Mouse (Mus musculus) kidney, adult 2 months (tissue): ENCODE measurements around the gene Psmb5. TPM values are rescaled to one million over a fixed set of nuclear protein-coding genes. Genes with fewer than 3 reads are reported as not detected.
"Not testable (repeated sequence)": the region's sequence is repeated elsewhere in the genome, so short reads cannot be mapped to it uniquely, and the experiment has no call there.

Experiments
- DNase-seq: peaks from one replicate; pipeline ENCODE4 v3.0.0; 2021
- H3K27ac ChIP-seq: fragments of 200-500 bp; 2 replicates; pipeline ENCODE4 v1.5.1; 2012; ENCODE audit warnings: low read depth, low read length, control low read depth, inconsistent platforms; ENCODE audit not compliant: insufficient read depth
- H3K27me3 ChIP-seq: fragments of 200-500 bp; replicated peaks from 2 replicates; pipeline ENCODE4 v1.6.1; 2012; ENCODE audit warnings: mild to moderate bottlenecking, moderate library complexity, low read length, inconsistent platforms; ENCODE audit not compliant: control insufficient read depth, insufficient read depth
- H3K36me3 ChIP-seq: fragments of 200-500 bp; 2 replicates; pipeline ENCODE4 v1.6.1; 2012; ENCODE audit warnings: mild to moderate bottlenecking, moderate library complexity, low read length, inconsistent platforms; ENCODE audit not compliant: control insufficient read depth, insufficient read depth
- H3K4me1 ChIP-seq: fragments of 200-500 bp; 2 replicates; pipeline ENCODE4 v1.6.1; 2011; ENCODE audit warnings: low read length; ENCODE audit not compliant: control insufficient read depth, insufficient read depth
- H3K4me3 ChIP-seq: fragments of 200-500 bp; 2 replicates; pipeline ENCODE4 v1.5.1; 2011; ENCODE audit warnings: mild to moderate bottlenecking, low read depth, low read length, control low read depth; ENCODE audit not compliant: insufficient read depth
- CTCF ChIP-seq: fragments of 200-500 bp; conservative IDR thresholded peaks from 2 replicates; pipeline ENCODE4 v1.5.1; 2011; ENCODE audit warnings: low read depth, mild to moderate bottlenecking, control low read depth, low read length, moderate library complexity, mixed read lengths; ENCODE audit not compliant: insufficient read depth, insufficient read length
- POLR2A ChIP-seq: fragments of 200-500 bp; IDR thresholded peaks from one replicate; pipeline ENCODE4 v1.6.1; 2011; ENCODE audit warnings: low read depth, low read length, control low read depth
- WGBS: fragments of 180-500 bp; shearing (Covaris S2); methylation state at CpG from one replicate; pipeline ENCODE4 v1.1.7; 2018; 5-methylcytosine and 5-hydroxymethylcytosine counted together
- polyA plus RNA-seq: library from polyadenylated mRNA; depleted of rRNA; stranded (reverse); fragments of >200 nt; gene quantifications from 2 replicates; pipeline ENCODE4 v1.2.3, GENCODE M21; 2012

The Psmb5 gene
- polyA plus RNA-seq, 1 experiment = 276 TPM

DNA sequence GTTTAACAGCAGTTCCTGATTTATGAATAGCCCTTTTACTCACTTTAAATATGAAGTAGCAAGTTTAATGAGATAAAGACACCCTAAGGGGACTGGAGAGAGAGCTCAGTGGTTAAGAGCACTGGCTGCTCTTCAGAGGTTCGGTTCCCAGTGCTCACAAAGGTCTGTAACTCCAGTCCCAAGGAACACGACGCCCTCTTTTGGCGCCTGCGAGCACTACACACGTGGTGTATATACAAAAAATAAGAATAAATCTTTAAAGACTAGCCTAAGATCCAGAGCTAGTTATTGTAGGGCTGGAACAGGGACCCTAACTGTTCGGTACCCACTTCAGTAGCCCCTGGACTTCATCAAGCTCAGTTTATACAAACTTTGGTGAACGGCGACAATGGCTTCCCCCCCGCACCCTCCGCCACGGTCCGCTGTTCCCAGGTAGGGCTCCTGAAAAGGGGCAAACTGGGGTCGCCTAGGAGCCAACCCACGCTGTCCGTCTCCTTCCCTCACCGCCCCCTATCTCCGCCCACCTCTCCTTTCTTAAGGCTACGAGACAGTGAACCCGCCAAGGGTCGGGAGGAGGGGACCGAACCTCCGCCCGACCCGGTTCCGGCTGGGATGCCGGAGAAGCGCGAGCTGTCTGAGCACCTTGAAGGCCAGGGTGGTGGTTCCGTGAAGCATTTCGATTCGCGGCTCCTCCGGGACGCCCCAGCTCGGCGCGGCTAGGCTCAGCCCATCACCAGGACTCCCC, 498 bp downstream of the Psmb5 start:
- DNase-seq = no peak
- TF ChIP-seq POLR2A (no peak), CTCF (no peak)
- Histone ChIP-seq H3K4me3 (peak overlapping the region; percentile 98), H3K36me3 (peaks cover 1% of the 10 kb centered on the region; the same call in 1 of the 2 replicates), H3K27me3 (no peaks in the 10 kb centered on the region), H3K4me1 (no peaks in the 10 kb centered on the region), H3K27ac (peak overlapping the region; percentile 58)
- 1% methylated on average over 38 of the region's 38 CpGs for WGBS

DNA sequence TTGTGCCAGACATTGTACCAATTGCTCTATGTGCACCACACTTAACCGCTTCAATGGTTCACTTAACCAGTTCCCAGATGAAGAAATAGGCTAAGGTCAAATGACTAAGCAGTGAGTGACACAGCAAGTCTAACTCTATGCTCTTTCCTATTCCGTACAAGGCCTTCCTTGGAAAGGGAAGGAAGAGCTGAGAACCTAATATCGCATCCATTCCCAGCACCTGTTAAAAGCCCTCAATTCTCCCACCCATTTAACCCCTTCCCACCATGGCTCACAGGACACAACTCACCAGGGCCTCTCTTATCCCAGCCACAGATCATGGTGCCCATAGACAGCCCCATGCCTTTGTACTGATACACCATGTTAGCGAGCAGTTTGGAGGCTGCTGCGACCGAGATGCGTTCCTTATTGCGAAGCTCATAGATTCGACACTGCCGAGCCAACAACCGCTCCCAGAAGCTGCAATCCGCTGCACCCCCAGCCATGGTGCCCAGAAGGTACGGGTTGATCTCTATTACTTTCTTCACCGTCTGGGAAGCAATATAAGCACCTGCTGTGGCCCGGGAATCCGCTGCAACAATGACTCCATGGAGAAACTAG, 1.5 kb downstream of the Psmb5 start:
- H3K36me3 ChIP-seq = peaks cover 1% of the 10 kb centered on the region; the same call in 1 of the 2 replicates

DNA sequence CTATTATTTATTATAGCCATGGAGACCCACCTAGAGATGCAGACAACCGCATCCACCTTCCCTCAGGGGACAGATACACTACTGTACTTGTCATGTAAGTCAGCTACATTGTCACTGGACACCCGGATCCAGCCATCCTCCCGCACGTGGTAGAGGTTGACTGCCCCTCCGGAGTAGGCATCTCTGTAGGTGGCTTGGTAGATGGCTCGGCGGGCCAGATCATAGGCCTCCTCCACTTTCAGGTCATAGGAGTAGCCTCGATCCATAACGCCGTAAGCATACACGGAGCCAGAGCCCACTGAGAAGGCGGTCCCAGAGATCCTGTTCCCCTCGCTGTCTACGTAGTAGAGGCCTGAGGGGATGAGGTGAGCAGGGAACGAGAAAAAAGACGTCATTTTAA, 3.7 kb downstream of the Psmb5 start:
- WGBS = 84% methylated on average over 16 of the region's 16 CpGs
- H3K27ac ChIP-seq, H3K4me1 ChIP-seq, H3K36me3 ChIP-seq, DNase-seq, H3K4me3 ChIP-seq, H3K27me3 ChIP-seq: not testable (repeated sequence)

More for the DNA sequence above, 1.5 kb downstream of the Psmb5 start:
- Histone ChIP-seq H3K4me1 (no peaks in the 10 kb centered on the region), H3K27ac (no peak overlapping the region), H3K27me3 (no peaks in the 10 kb centered on the region), H3K4me3 (no peak overlapping the region)
- no peak for DNase-seq
- TF ChIP-seq CTCF = no peak
- no peak for TF ChIP-seq POLR2A
- 87% methylated on average over 16 of the region's 16 CpGs for WGBS

DNA sequence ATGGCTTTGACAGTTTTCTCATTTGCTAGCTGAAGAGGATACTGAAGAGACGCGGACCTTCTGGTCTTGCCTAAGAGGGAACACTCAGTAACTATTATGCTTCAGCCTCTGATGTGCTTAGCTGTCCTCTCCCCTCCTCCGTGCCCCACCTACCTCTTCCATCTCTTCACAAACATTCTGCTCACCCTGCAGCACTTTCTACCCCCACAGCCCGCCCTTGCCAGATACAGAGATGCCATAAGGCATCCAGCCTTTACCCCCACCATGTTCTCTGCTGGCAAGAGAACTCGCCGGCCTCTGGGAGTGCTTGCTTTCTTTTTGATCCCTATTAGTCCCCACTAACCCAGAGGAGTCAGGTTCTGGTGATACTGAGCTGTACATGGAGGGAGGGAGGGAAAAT, 7.2 kb downstream of the Psmb5 start:
- no peaks in the 10 kb centered on the region; the same call in 1 of the 2 replicates for H3K4me1 ChIP-seq
- H3K36me3 ChIP-seq = peaks cover 1% of the 10 kb centered on the region; the same call in 1 of the 2 replicates
- no peak for DNase-seq
- WGBS = 85% methylated on average over 6 of the region's 6 CpGs
- TF ChIP-seq POLR2A (no peak), CTCF (no peak)
- H3K27me3 ChIP-seq = no peaks in the 10 kb centered on the region
- H3K27ac ChIP-seq = no peak overlapping the region
- H3K4me3 ChIP-seq = no peak overlapping the region

DNA sequence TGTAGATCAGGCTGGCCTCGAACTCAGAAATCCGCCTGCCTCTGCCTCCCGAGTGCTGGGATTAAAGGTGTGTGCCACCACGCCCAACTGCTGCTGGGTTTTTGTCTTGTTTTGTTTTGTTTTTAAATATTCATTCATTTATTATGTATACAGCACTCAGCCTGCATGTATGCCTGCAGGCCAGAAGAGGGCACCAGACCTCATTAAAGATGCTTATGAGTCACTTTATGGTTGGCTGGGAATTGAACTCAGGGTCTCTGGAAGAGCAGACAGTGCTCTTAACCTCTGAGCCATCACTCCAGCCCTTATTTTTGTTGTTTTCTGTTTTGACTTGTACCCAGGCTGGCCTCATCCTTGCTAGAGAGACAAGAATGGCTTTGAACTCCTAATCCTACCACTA, 7.9 kb downstream of the Psmb5 start:
- Histone ChIP-seq H3K27me3 (no peaks in the 10 kb centered on the region), H3K4me3 (no peak overlapping the region), H3K27ac (no peak overlapping the region), H3K36me3 (peaks cover 1% of the 10 kb centered on the region; the same call in 1 of the 2 replicates), H3K4me1 (no peaks in the 10 kb centered on the region; the same call in 1 of the 2 replicates)
- WGBS = 71% methylated on average over 4 of the region's 4 CpGs
- peak; percentile 66 for TF ChIP-seq CTCF
- no peak for TF ChIP-seq POLR2A
- peak; percentile 34 for DNase-seq

DNA sequence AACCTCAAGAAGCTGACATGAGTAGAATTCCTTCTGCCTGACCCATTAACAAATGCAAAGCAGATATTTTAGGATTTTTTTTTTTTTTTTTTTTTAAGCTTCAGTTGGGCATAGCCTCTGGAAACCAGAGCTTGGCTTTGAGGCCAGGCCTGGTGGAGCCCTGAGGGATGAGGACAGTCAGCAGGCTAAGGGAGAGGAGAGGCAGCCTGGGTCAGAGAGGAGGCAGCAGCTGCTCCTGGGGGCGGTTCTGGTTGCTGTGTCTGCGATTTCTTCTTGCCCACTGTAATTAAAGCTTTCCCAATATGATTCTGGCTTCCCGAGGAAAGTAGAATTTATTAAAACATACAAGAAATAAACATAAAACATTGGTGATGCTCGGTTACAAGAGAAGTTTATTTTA, 8.6 kb downstream of the Psmb5 start:
- Histone ChIP-seq H3K27me3 (no peaks in the 10 kb centered on the region), H3K27ac (no peak overlapping the region), H3K4me3 (no peak overlapping the region), H3K4me1 (no peaks in the 10 kb centered on the region; the same call in 1 of the 2 replicates), H3K36me3 (no peaks in the 10 kb centered on the region; the same call in 1 of the 2 replicates)
- DNase-seq = no peak
- WGBS = 56% methylated on average over 4 of the region's 4 CpGs
- no peak for TF ChIP-seq POLR2A
- no peak for TF ChIP-seq CTCF

DNA sequence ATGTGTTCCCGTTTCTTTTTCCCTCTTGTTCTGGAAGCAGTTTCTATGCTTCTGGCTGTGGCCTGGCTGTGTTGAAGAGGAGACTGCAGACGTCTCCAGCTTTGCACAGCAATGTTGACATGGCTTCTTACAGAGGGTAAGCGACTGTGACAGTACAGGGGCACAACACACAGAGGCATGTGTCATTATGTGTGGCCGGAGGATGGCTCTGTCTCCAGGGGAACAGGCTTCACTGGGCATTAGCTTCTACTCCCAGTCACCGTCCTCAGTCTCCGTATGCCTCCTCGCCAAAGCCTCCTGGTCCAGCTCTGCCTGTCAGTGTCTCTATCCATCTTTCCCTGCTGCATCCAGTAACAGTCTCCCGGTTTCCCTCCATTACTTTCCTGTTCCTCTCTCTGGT, 10.6 kb downstream of the Psmb5 start:
- H3K27me3 ChIP-seq = no peaks in the 10 kb centered on the region
- no peak overlapping the region for H3K27ac ChIP-seq
- 63% methylated on average over 8 of the region's 8 CpGs for WGBS

More for the DNA sequence above, 10.6 kb downstream of the Psmb5 start:
- H3K4me3 ChIP-seq = no peak overlapping the region
- no peaks in the 10 kb centered on the region; the same call in 1 of the 2 replicates for H3K4me1 ChIP-seq
- no peak for DNase-seq
- TF ChIP-seq POLR2A (no peak), CTCF (no peak)
- H3K36me3 ChIP-seq = no peaks in the 10 kb centered on the region
